Mouse (Mus musculus) heart, postnatal 10 days (tissue): ENCODE results near the gene Lpin2. TPM values are rescaled to one million over a fixed set of nuclear protein-coding genes. Genes with fewer than 3 reads are reported as not detected.

Experiments
- DNase-seq, 2 experiments: peaks; one replicate each; pipeline ENCODE4 v3.0.0; 2021
- intact Hi-C: fragments of 180-260 bp; cut with DNase I; formaldehyde crosslinking; loops from one replicate; pipeline ENCODE4 v1.15.1; 2025
- total RNA-seq, 2 experiments: library from RNA; stranded (reverse); gene quantifications; 2 replicates each; pipeline ENCODE4 v1.2.3; 2021

Gene Lpin2
- total RNA-seq, 2 experiments from 2014 or later, result 11.9 to 14.4 TPM

- intact Hi-C loops, result loop anchor here (2.0 to 5.0 kb wide), 2 partner anchors 33 to 57 kb away; partner anchors contain the start of gene Emilin2
- DNase-seq, result peak; percentile 46 to 60
These were observed 71.7 kb downstream of the Lpin2 start for GRCm38 (mm10) chr17:71254106-71254505.

DNA sequence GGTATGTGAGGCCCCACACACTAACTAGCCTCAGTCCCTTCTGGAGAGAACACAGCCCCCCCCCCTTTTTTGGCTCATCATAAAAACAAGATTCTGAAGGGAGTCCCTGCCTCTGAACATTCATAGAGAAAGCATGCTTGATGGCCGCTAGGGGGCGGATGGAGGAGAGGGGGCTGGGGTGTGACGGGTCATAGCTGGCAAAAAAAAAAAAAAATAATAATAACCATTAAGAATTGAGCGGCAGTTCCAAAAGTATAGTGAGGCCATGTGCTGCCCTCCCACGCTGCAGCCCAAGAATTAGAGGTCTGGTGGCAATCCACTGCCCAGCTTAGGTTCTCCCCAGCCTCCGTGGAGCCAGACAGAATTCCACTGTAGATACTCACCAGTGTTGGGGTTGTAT lies 72.4 kb downstream of the Lpin2 start:
- intact Hi-C loops, result loop anchor here (2.0 to 5.0 kb wide), 2 partner anchors 33 to 56 kb away; partner anchors contain the start of gene Emilin2
- DNase-seq, result peak; percentile 30 to 67

GRCm38 (mm10) chr17:71256068-71256615 lies 73.8 kb downstream of the Lpin2 start:
- intact Hi-C loops, result no loop called here
- DNase-seq, result peak; percentile 22 to 35

GRCm38 (mm10) chr17:71256806-71257536 lies 74.6 kb downstream of the Lpin2 start:
- peak; percentile 71 to 81 for DNase-seq
- intact Hi-C loops, result no loop called here

GRCm38 (mm10) chr17:71259727-71260126 lies 77.4 kb downstream of the Lpin2 start:
- peak; percentile 56 to 61 for DNase-seq
- intact Hi-C loops, result no loop called here

GRCm38 (mm10) chr17:71260658-71261057 lies 78.3 kb downstream of the Lpin2 start:
- DNase-seq, result no peak
- intact Hi-C loops, result no loop called here

- DNase-seq, result no peak
- intact Hi-C loops, result no loop called here
These were observed 80.8 kb downstream of the Lpin2 start for GRCm38 (mm10) chr17:71263136-71263535.

- DNase-seq, result no peak
- intact Hi-C loops, result no loop called here
These were observed 82.4 kb downstream of the Lpin2 start for GRCm38 (mm10) chr17:71264739-71265138.

DNA sequence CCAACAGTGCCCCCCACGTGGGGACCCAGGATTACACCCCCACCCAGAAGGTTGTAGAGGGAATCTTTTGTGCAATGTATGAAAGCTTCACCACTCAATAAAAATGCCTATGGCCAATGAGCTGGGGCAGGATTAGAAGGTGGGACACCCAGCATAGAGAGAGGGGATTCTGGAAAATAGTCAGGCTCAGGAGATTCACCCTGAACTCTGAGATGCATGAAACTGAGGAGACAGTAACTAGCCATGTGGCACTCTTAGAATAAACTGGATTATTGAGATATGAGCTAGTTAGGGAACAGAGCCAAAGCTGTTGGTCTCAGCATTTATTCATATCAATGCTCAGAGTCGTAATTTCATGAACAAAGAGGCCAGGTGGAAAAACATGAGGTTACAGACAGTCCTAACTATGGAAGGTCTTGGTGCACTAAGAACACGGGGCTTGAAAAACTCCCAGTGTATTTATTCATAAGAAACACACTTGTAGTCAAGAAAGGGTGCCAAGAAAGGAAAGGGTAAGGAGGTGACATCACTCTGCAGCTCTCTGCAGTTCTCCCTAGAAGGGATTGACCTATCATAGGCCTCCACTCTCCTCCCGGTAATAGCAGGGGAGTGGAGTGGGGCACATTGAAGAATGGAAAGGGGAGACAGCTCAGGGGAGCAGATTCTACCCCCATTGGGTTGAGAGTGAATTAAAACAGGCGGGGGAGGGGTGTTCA lies 83.1 kb downstream of the Lpin2 start:
- intact Hi-C loops, result no loop called here
- peak in 1 of 2 experiments; percentile 18 for DNase-seq

DNA sequence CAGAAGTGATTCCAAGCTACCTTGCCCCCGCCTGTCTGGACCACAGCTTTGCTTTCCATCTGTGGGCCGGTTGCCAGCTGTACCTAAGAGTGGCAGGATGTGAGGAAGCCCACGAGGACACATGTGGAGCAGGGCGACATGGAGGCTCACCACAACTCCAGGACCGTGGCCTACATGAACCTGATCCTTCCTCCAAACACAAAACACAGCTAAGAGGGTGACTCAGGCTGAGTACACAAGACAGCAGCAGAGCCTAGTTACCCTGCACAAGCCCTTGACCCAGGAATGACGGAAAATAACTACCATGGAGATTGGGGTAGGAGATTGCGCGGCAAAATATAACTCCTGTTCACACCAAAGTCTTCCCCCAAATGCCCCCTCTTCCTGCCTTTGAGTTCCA lies 85.0 kb downstream of the Lpin2 start:
- intact Hi-C loops, result no loop called here

DNA sequence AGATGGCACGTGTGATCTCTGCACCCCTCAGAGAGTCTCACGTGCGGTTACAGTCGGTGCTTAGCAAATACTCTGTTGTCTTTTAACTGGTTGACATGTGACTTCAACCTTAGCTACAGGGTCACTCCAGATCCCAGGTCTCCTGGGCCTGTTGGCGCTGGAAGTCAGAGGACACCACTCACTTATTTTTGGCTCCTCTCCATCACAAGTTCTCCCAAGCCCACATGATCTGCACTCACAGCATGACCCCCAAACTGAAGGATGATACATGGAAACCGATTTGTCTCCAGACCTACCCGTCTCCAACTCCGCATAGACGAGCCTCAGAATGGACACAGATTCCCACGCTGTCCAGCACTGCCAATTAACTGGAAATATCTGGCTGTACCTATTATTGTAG lies 85.8 kb downstream of the Lpin2 start:
- DNase-seq, result no peak
- intact Hi-C loops, result no loop called here

More for the DNA sequence above, 85.0 kb downstream of the Lpin2 start:
- DNase-seq, result no peak

- peak; percentile 55 to 77 for DNase-seq
- intact Hi-C loops, result no loop called here
These were observed 86.2 kb downstream of the Lpin2 start for GRCm38 (mm10) chr17:71268599-71268998.

DNA sequence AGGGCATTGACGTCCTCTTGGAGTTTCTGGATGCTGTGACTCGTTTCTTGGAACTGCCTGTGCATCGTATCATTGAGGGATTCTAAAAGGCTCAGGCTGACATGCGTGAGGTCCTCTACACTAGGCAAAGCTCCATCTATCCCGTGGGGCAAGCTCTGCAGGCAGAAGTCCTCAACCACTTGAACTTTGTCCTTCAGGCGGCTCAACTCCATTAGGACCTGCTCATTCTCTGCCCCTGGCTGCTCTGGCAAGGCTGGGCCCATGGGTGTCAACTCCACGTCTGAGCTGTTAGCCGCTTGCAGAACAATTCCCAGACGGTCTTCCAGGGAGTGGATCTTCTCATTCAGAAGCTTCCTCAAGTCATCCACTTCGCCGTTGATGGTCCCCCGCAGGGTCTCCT lies 91.5 kb downstream of the Lpin2 start:
- peak in 1 of 2 experiments; percentile 23 for DNase-seq
- intact Hi-C loops, result no loop called here

DNA sequence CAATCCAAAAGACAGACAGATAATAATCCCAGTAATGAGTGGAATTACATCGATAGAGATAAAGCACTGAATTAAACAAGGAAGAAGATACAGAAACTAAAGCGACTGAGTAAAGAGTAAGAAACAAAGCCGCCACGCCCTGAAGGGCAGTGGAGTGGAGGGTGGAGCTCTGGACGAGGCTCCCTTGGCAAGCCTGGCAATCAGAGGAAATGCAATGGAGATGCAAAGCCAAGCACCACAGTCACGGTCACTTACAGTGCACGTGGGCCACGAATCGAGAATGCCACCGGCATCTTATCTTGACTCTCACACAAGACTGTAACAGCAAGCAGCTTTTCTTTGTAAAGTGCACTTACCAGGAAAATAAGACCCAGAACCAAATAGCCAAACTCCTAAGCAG lies 94.4 kb downstream of the Lpin2 start:
- intact Hi-C loops, result no loop called here
- DNase-seq, result no peak

GRCm38 (mm10) chr17:71277701-71278491 lies 95.5 kb downstream of the Lpin2 start:
- intact Hi-C loops, result no loop called here

GRCm38 (mm10) chr17:71282716-71283115 lies 100.4 kb downstream of the Lpin2 start:
- DNase-seq, result no peak
- intact Hi-C loops, result no loop called here

More at GRCm38 (mm10) chr17:71277701-71278491, 95.5 kb downstream of the Lpin2 start:
- no peak for DNase-seq

GRCm38 (mm10) chr17:71283237-71283636 lies 100.9 kb downstream of the Lpin2 start:
- intact Hi-C loops, result no loop called here
- DNase-seq, result peak; percentile 91

DNA sequence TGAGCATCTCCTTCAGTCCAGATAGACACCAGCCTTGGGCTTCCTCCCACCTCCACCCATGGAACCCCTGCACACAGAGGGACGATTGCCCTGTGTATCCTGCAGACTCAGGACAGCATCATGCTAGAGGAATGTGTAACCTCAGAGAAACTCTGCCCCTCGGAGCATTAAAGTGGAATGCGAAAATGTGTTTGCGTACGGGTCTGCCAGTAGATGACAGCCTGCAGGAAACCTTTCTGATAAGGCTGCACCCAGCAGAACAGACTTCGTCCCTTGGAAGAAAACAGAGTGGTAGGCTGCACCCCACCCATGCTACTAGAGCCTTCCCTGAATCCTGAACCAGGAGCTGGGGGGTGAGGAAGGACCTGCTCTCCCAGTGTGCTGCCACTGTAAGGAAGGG lies 102.5 kb downstream of the Lpin2 start:
- intact Hi-C loops, result loop anchor here (5.0 kb wide), 1 partner anchor 33 kb away; no protein-coding TSS in a partner anchor
- DNase-seq, result peak; percentile 68 to 69

GRCm38 (mm10) chr17:71285929-71286328 lies 103.6 kb downstream of the Lpin2 start:
- DNase-seq, result peak; percentile 88 to 90
- intact Hi-C loops, result loop anchor here (2.0 to 5.0 kb wide), 2 partner anchors 25 to 34 kb away; partner anchors contain the start of gene Emilin2

DNA sequence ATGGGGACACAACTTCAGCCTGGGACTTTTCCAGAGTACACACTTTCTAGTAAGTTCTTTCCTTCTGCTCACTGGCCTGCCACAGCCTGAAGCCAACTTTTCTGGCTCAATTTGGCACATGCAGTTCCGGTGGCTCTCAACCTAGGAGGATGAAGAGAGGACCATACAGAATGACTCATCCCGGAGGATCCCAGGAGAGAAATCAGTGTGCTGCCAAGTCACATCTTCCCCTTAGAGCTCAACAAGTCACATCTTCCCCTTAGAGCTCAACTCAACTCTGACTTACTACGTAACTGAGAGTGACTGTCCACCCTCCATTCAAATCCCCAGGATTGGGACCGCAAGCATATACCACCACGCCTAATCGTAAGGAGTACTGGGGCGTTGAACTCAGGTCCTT lies 105.2 kb downstream of the Lpin2 start:
- no peak for DNase-seq
- intact Hi-C loops, result loop anchor here (2.0 to 5.0 kb wide), 2 partner anchors 23 to 35 kb away; partner anchors contain the start of gene Emilin2
